Mouse (Mus musculus) cerebellum, adult 9-10 months (tissue): ENCODE measurements around the gene Apoa1.

Experiments used
- DNase-seq: peaks from one replicate; pipeline ENCODE4 v3.0.0; 2022

Apoa1 gene

DNA sequence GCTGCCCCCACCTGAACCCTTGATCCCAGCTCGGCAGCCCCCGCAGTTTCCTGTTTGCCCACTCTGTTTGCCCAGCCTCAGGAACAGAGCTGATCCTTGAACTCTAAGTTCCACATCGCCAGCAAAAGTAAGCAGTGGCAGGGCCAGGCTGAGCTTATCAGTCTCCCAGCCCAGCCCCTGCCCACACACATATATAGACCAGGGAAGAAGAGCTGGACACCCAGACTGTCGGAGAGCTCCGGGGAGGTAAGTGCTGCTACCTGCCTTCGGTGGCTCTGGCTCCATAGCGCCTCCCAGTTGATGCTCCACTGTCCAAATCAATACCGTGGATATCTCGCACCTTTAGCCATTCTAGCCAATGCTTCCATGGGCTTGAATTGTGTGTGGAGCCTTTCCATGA lies at the start of gene Apoa1:
Apoa1 (plus strand) TSS at position 90 of the 400 bp plus-strand sequence.
- DNase-seq, result no peak

DNA sequence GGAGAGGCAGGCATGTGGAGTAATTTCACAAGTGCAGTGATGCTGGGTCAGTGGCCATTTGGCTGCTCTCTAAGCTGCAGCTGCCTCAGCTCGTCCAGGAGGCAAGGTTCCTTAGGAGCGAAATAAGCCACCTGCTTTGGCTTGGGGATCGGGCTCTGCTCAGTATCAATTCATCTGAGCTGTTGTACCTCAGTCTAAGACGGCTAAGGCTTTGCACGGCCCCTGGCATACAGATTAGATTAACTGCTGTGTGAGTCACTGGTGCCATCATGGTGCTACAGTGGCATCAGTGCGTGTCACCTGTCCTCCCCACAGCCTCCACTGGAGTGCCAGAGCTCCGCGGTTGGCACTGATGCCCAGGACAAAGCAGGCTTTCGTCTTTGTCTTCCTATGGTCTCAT lies 49.8 kb upstream of the Apoa1 start:
- DNase-seq, result no peak

DNA sequence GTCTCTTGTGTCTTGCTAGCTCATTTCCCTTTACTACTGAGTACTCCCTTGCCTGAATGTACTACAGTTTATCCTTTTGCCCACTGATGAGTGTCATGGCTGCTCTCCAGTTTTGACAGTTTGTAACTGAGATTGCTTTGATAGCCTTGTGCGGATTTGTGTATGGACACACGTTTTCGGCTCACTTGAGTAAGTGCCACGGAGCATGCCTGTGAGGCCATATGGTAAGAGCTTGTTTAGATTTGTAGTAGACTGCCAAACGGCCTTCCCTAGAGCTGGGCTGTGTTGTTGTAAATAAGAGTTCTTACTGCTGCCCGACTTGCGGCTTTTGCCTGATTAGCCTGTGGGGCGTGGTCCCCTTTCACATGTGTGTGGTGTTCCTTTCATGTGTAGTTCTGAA lies 47.1 kb upstream of the Apoa1 start:
- peak; percentile 81 for DNase-seq

DNA sequence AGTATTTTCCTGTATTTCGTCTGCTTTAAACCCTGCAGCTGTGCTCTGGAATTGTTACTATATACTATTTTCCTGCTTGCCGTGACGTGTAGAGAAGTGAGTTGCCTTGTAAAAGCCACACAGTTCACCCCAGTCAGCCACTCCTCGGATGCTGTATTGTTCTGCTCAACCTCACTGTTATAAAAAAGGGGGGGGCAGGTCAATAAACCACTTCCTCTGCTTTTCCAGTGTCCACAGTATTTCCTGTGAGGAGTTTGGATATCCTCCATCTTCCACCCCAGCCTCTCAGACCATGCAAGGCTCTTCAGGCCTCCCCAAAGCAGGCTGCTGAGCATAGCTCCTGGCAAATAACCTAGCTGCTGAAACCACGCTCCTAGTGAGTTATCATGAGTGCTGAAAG lies 43.8 kb upstream of the Apoa1 start:
- no peak for DNase-seq

- DNase-seq, result peak; percentile 78
These were observed 43.2 kb upstream of the Apoa1 start for GRCm38 (mm10) chr9:46185191-46185590.

DNA sequence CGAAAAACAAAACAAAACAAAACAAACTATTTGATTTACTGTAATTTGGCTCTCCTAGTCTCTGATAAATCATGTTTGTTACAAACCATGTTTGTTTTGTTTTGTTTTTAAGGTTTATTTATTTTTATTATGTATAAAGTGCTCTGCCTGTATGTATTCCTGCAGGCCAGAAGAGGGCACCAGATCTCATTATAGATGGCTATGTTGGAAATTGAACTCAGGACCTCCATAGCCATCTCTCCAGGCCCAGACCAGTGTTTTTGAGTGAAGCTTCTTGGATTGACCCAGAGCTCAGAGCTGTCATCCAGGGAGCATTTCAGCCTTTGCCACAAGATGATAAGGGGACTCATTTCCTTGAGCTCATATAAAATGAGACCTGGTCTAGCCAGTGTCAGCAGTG lies 42.0 kb upstream of the Apoa1 start:
- DNase-seq, result no peak

GRCm38 (mm10) chr9:46188370-46188769 lies 40.0 kb upstream of the Apoa1 start:
- DNase-seq, result no peak

DNA sequence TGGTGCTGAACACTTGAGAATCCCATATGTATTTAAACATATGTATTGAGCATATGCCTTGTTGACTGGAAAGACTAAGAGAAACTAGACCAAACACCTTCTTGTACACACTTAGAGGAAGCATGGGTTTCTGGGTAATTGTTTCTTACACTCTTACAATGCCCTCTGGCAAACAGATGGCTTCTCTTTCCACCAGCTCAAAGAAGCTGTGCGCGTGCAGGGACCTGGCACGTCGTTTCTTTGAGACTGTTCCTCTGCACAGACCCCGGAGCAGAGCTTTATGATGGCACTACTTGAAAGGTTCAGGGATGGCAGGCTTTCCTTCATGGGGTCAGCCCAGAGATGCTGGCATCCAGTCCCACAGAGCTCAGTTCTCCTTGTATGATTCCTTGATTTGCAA lies 39.4 kb upstream of the Apoa1 start:
- no peak for DNase-seq

- DNase-seq, result no peak
These were observed 39.0 kb upstream of the Apoa1 start for GRCm38 (mm10) chr9:46189381-46189780.

DNA sequence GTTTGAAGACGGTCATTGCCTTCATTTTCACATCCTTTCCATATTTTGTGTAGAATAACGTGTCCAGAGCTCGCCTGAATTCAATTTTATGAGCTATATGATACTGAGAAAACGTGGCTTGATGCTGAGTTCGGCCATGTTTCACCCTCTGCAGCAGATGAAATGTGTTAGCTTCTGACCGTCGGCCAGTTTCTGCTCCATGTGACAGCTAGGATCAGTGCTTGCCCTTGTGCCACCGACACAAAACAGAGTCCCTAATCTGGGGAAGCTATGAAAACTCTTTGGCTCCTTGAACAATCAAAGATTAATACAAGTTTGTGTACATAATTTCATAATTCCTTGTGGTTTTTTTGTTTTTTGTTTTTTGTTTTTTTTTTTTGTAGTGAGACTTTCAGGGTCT lies 37.1 kb upstream of the Apoa1 start:
- DNase-seq, result no peak

DNA sequence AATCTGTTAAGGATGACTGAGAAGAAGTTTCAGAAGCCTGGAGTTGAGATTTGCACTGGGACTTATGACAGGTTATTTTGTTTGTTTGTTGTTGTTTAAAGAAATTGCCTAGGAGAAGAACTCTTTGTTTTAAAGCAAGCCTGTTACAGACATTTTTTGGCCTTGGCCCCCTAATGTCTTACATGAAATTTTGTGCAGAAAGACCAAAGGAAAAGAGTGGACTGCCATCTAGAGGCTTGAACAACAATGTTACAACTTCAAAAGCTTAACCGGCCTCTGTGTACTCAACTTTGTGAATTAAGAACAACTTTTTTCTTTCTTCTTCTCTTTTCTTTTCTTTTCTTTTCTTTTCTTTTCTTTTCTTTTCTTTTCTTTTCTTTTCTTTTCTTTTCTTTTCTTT lies 36.7 kb upstream of the Apoa1 start:
- DNase-seq, result peak; percentile 70

DNA sequence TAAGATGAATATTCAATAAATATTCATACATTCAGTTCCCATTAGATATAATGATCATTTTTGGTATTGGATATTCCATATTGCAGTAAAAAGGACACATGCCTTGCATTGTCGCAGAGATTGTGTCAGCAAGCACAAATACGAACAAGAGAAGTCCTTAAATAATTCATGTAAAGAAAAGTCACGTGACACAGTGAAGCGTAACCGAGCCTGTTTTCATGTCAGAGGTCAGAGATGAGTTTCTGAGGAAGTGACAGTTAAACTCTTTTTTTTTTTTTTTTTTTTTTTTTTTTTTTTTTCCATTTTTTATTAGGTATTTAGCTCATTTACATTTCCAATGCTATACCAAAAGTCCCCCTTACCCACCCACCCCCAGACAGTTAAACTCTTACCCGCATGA lies 35.7 kb upstream of the Apoa1 start:
- no peak for DNase-seq

DNA sequence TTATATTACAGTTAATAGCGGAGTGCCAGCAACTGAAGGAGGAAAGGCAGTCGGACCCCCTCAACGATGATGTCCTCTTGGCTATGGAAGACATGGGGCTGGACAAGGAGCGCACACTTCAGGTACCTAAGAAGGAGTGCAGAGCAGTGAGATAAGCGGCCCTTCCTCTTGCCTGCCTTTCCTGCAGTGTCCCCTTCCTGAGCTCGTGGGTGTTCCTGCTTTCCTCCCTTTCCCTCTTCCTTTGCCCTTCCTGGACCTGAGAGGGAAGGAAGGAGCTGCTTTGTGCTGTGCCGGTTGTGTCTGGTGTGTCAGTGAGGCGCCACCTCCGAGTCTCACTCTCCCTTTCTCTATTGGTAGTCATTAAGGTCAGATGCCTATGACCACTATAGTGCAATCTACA lies 33.6 kb upstream of the Apoa1 start:
- no peak for DNase-seq

DNA sequence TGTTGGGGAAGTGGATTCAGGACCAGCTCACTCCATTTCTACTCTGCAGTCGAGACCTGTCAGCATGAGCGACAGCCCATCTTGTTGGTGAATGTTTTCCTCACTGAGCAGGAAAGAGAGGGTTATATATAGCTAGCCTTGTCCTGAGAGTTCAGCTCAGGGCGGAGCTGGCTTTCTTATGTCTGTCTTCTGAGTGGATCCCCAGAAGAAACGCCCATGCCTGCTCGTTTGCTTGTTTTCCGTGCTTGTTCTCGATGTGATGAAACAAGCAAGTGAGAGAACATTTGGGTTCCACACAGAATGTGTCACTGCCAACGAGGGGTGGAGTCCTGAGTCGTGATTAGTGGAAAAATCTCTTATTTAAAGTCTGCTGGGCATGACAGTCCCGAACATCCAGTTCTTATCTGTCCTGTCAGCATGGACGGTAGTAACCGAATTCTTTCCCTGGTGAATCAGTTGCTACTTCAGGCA lies 31.6 kb upstream of the Apoa1 start:
- no peak for DNase-seq

DNA sequence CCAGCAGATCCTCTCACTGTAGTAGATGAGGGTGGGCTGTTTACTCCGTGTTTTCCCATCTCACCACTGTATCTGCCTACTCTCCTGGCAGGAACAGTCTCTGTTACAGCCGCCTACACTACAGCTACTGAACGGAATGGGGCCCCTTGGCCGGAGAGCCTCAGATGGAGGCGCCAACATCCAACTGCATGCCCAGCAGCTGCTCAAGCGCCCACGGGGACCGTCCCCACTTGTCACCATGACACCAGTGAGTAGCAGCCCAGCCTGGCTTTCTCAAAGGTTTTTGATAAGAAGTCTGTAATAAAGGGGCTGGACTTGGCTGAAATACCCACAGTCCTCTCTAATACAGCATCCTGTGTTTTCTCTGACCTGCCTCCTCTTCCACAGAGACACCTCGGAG lies 29.9 kb upstream of the Apoa1 start:
- DNase-seq, result no peak

- DNase-seq, result no peak
These were observed 29.4 kb upstream of the Apoa1 start for GRCm38 (mm10) chr9:46198936-46199335.

- DNase-seq, result no peak
These were observed 28.8 kb upstream of the Apoa1 start for GRCm38 (mm10) chr9:46199609-46200008.

GRCm38 (mm10) chr9:46206834-46207500 lies 21.4 kb upstream of the Apoa1 start:
- no peak for DNase-seq

DNA sequence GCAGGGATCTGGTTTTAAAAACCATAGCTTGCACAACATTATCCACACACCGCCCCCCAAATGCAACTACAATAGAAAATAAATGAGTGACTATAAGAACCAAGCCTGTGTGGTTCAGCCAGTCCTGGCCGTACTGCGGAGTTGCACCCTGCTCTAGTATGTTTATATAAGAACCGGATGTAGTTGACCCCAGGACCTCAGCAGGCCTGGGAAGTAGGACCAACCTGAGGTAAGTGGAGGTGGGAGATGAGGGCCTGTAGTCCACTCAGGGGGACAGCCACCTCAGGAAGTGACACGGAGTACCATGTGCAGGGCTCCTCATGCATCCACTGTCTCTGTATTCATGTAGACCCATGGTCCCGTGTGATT lies 20.9 kb upstream of the Apoa1 start:
- DNase-seq, result no peak

GRCm38 (mm10) chr9:46208401-46208974 lies 19.9 kb upstream of the Apoa1 start:
- DNase-seq, result peak; percentile 66

DNA sequence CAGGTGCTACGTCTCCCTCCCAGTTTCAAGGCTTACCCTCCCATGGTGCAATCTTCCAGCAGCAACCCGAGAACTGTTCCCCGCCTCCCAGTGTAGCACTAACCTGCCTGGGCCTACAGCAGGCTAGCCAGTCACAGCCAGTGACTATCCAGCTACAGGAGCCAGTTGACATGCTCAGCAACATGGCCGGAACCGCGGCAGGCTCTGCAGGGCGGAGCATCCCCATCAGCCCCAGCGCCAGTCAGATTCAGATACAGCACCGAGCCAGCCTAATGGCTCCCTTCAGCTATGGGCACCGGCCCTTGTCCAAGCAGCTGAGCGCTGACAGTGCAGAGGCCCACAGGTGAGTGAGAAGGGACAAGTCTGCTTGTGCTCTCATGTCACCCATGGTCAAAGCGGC lies 17.9 kb upstream of the Apoa1 start:
- DNase-seq, result no peak

DNA sequence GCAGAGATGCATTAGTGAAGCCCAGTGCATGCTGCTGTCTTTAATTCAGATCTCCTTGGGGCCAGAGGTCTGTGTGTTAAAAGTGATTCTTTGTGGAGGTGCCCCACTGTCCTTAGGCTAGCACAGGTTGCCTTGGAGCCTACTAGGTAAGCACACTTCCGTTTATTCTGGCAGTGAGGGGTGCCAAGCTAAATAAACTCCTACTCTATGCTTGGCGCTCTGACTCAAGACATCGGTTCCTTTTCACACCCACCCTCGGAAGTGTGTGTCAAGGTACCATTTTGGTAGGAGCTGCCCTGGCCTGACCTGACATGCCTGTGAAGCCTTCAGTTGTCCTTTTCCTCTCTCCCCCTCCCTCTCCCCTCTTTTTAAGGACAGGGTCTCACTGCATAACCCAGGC lies 14.1 kb upstream of the Apoa1 start:
- DNase-seq, result no peak

- DNase-seq, result no peak
These were observed 13.4 kb upstream of the Apoa1 start for GRCm38 (mm10) chr9:46214946-46215337.

- DNase-seq, result peak; percentile 73
These were observed 12.8 kb upstream of the Apoa1 start for GRCm38 (mm10) chr9:46215338-46216322.
